Mouse (Mus musculus) neural tube, embryonic 15.5 days (tissue): ENCODE data around the gene Serpinb11. TPM values are rescaled to one million over a fixed set of nuclear protein-coding genes. Genes with fewer than 3 reads are reported as not detected.

Experiments
- ATAC-seq: fragments of 200-750 bp; cut with Nextera tagmentation; 2 replicates; pipeline ENCODE4 v1.8.0; 2017; ENCODE audit warnings: mild to moderate bottlenecking, moderate TSS enrichment, moderate library complexity; ENCODE audit not compliant: low FRiP score
- H3K27ac ChIP-seq: fragments of 300-500 bp; sonication (generic); replicated peaks from 2 replicates; pipeline ENCODE4 v1.5.1; 2015; ENCODE audit warnings: mild to moderate bottlenecking, inconsistent platforms
- H3K27me3 ChIP-seq: fragments of 300-500 bp; sonication (generic); replicated peaks from 2 replicates; pipeline ENCODE4 v1.6.1; 2015; ENCODE audit warnings: inconsistent platforms
- H3K36me3 ChIP-seq: fragments of 300-500 bp; sonication (generic); 2 replicates; pipeline ENCODE4 v1.6.1; 2015; ENCODE audit warnings: inconsistent platforms
- H3K4me1 ChIP-seq: fragments of 300-500 bp; sonication (generic); 2 replicates; pipeline ENCODE4 v1.6.1; 2015; ENCODE audit warnings: inconsistent platforms
- H3K4me2 ChIP-seq: fragments of 300-500 bp; sonication (generic); 2 replicates; pipeline ENCODE4 v1.6.1; 2015; ENCODE audit warnings: inconsistent platforms, mild to moderate bottlenecking, moderate library complexity
- H3K4me3 ChIP-seq: fragments of 300-500 bp; sonication (generic); replicated peaks from 2 replicates; pipeline ENCODE4 v1.5.1; 2015; ENCODE audit warnings: mild to moderate bottlenecking, inconsistent platforms
- H3K9ac ChIP-seq: fragments of 300-500 bp; sonication (generic); replicated peaks from 2 replicates; pipeline ENCODE4 v1.6.1; 2015; ENCODE audit warnings: mild to moderate bottlenecking, inconsistent platforms
- H3K9me3 ChIP-seq: fragments of 300-500 bp; sonication (generic); replicated peaks from 2 replicates; pipeline ENCODE4 v1.6.1; 2016; ENCODE audit warnings: inconsistent platforms
- WGBS: fragments of 180-500 bp; shearing (Covaris S2); methylation state at CpG from one replicate; pipeline ENCODE4 v1.1.7; 2015; ENCODE audit warnings: mixed read lengths; 5-methylcytosine and 5-hydroxymethylcytosine counted together
- polyA plus RNA-seq: library from polyadenylated mRNA; unstranded; fragments of >200 nt; fragmentation: Nextera tagmentation; extraction: Ambion mirVana; gene quantifications from 2 replicates; pipeline ENCODE4 v1.2.1, GENCODE M21; 2015

Serpinb11 gene
- polyA plus RNA-seq, 1 experiment from 2014 or later: not detected

- Histone ChIP-seq H3K4me1 (no peaks in the 10 kb centered on the region), H3K27me3 (no peaks in the 10 kb centered on the region), H3K4me3 (no peak overlapping the region), H3K27ac (no peak overlapping the region), H3K9ac (no peak overlapping the region), H3K9me3 (no peaks in the 10 kb centered on the region), H3K4me2 (no peak overlapping the region), H3K36me3 (no peaks in the 10 kb centered on the region)
- WGBS: 87% methylated on average over 2 of the region's 2 CpGs
- no peak for ATAC-seq
These were observed 28.8 kb downstream of the Serpinb11 start for GRCm38 (mm10) chr1:107389753-107390152.

GRCm38 (mm10) chr1:107397481-107397880, 36.5 kb downstream of the Serpinb11 start:
- WGBS: 78% methylated on average over 1 of the region's 1 CpGs

DNA sequence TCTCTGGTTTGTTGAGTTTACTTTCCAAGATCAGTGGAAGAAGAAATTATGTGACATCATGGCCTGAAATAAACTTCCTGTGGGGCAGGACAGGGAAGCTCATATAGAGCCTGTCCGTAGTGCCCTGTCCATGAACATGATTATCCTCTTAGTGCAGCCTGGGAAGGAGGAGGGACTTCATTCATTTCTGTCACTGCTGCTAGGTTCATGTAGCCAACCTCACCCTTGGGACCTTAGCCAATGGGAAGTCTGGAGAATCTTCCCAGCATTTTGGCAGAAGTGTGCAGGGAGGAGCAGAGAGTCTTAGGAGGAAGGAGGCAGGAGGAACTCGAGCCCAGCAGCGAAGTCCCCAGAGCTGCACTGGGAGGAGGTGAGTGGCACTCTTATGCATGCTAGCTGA, 38.4 kb downstream of the Serpinb11 start, which contains the start of gene Serpinb7:
Gene Serpinb7 (plus strand): TSS at position 301 of the 400 bp plus-strand sequence.
- Histone ChIP-seq H3K36me3 (no peaks in the 10 kb centered on the region), H3K4me3 (no peak within 1 kb of the TSS), H3K27me3 (no peaks in the 10 kb centered on the region), H3K4me1 (no peaks in the 10 kb centered on the region), H3K9ac (no peak within 1 kb of the TSS), H3K4me2 (no peak within 1 kb of the TSS), H3K27ac (no peak within 1 kb of the TSS), H3K9me3 (no peaks in the 10 kb centered on the region)
- ATAC-seq: no peak
- 94% methylated on average over 3 of the region's 3 CpGs for WGBS

More at GRCm38 (mm10) chr1:107397481-107397880, 36.5 kb downstream of the Serpinb11 start:
- no peaks in the 10 kb centered on the region for H3K27me3 ChIP-seq
- no peak overlapping the region for H3K4me3 ChIP-seq
- no peaks in the 10 kb centered on the region for H3K36me3 ChIP-seq
- no peaks in the 10 kb centered on the region for H3K9me3 ChIP-seq
- ATAC-seq: no peak
- H3K9ac ChIP-seq: no peak overlapping the region
- no peak overlapping the region for H3K27ac ChIP-seq
- H3K4me1 ChIP-seq: no peaks in the 10 kb centered on the region
- no peak overlapping the region for H3K4me2 ChIP-seq

DNA sequence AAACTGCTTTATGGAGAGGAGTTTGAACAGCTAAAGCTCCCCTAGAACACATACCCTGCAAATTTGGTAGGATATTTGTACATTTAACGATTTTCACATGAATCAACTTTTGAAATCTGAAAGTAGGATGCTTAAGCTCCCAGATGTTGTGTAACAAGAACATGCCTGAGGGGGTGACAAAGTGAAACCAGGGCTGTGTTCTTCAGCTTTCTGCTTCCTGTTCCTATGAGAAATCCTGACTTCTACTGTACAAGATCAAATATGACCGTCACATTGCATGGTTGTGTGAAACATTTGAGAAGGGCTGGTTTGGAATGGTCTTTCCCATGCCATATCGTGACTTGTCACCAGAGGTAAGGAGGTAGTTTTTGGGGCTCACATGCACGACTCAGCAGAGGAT, 41.1 kb downstream of the Serpinb11 start:
- WGBS: 84% methylated on average over 4 of the region's 4 CpGs
- H3K27me3 ChIP-seq: no peaks in the 10 kb centered on the region
- H3K27ac ChIP-seq: no peak overlapping the region
- no peak overlapping the region for H3K9ac ChIP-seq
- no peaks in the 10 kb centered on the region for H3K36me3 ChIP-seq
- ATAC-seq: no peak
- H3K4me3 ChIP-seq: no peak overlapping the region
- no peak overlapping the region for H3K4me2 ChIP-seq
- H3K9me3 ChIP-seq: no peaks in the 10 kb centered on the region
- H3K4me1 ChIP-seq: no peaks in the 10 kb centered on the region

DNA sequence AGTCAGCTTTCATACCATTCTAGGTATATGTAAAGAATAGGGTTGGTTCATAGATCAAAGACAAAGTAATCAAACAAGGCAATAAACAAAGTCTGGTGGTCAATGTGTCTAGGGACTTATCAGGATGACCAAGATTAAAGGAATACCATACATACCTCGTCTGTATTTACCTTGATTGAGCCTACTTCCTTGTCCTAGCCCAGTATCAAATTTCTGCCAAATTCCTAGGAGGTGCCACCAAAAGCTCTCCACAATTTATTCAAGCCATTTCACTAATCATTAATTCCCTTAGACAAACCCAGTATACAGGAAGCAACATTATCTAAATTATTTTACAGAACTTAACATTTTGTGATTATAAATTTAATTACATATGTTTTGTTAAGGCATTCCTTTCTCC, 53.7 kb downstream of the Serpinb11 start:
- ATAC-seq: no peak
- H3K36me3 ChIP-seq: no peaks in the 10 kb centered on the region

DNA sequence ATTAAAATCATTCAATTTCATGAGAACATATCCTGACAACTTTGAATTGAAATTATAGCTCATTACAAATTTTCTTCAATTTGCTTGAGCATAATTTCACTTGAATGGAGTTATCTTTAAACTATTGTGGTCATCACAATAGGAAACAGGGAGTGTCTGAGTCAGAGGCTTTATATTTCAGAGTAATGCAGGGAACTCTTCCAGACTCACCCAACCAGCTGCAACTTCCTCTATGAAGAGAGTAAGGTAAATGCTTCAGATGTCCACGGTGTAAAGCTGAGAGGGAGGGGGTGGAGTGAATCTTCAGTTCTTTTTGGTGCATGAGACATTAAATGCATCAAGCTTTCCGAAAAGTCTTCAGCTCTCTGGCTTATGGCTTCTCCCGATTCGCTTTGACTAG, 61.5 kb downstream of the Serpinb11 start:
- H3K4me2 ChIP-seq: no peak overlapping the region
- H3K4me1 ChIP-seq: no peaks in the 10 kb centered on the region
- no peak overlapping the region for H3K4me3 ChIP-seq
- H3K27ac ChIP-seq: no peak overlapping the region
- H3K27me3 ChIP-seq: no peaks in the 10 kb centered on the region
- H3K9ac ChIP-seq: no peak overlapping the region
- WGBS: 78% methylated on average over 4 of the region's 4 CpGs
- H3K9me3 ChIP-seq: no peaks in the 10 kb centered on the region
- ATAC-seq: no peak
- H3K36me3 ChIP-seq: no peaks in the 10 kb centered on the region

More for the DNA sequence above, 53.7 kb downstream of the Serpinb11 start:
- H3K9me3 ChIP-seq: no peaks in the 10 kb centered on the region
- H3K4me1 ChIP-seq: no peaks in the 10 kb centered on the region
- H3K27me3 ChIP-seq: no peaks in the 10 kb centered on the region
- no peak overlapping the region for H3K9ac ChIP-seq
- H3K4me3 ChIP-seq: no peak overlapping the region
- no peak overlapping the region for H3K27ac ChIP-seq
- WGBS: 46% methylated on average over 1 of the region's 1 CpGs
- no peak overlapping the region for H3K4me2 ChIP-seq

Other genes starting within 250 kb of the Serpinb11 start
- gene Serpinb3b, start 82.8 kb upstream of the Serpinb11 start, polyA plus RNA-seq: not detected in 2 replicates
- gene Serpinb3c, start 82.8 kb upstream of the Serpinb11 start, polyA plus RNA-seq: 0.10 TPM in 1 of 2 replicates, not detected in the other
- gene Serpinb7, start 38.5 kb downstream of the Serpinb11 start, polyA plus RNA-seq: 0.36 and 0.41 TPM in 2 replicates
- 0.40 TPM in 1 of 2 replicates, not detected in the other for gene Serpinb2, start 150.2 kb downstream of the Serpinb11 start, polyA plus RNA-seq
- gene Serpinb8, start 228.8 kb downstream of the Serpinb11 start, polyA plus RNA-seq: 0.33 and 0.84 TPM in 2 replicates